Mouse (Mus musculus) adrenal gland (tissue): Measurements from ENCODE around the gene Golim4.

Experiments
- intact Hi-C: fragments of 180-260 bp; cut with DNase I; formaldehyde crosslinking; loops from one replicate; pipeline ENCODE4 v1.15.1; 2025
- long read RNA-seq, 2 experiments: library from polyadenylated mRNA; unstranded; transcript quantifications; one replicate each; pipeline ENCODE4 v2.0.0; 2020; ENCODE audit warnings: borderline replicate concordance in 1 of 2; ENCODE audit not compliant: insufficient replicate concordance in 1 of 2

The Golim4 gene
- long read RNA-seq, experiment 1, full-length matches to known transcripts: 6 of 24 reads
- long read RNA-seq, experiment 1, partial matches to known transcripts: 9 of 24 reads
- long read RNA-seq, experiment 1, other reads (novel, unspliced or antisense): 9 of 24 reads
- long read RNA-seq, experiment 2, full-length matches to known transcripts: 2 of 11 reads
- long read RNA-seq, experiment 2, partial matches to known transcripts: 3 of 11 reads
- long read RNA-seq, experiment 2, other reads (novel, unspliced or antisense): 6 of 11 reads

DNA sequence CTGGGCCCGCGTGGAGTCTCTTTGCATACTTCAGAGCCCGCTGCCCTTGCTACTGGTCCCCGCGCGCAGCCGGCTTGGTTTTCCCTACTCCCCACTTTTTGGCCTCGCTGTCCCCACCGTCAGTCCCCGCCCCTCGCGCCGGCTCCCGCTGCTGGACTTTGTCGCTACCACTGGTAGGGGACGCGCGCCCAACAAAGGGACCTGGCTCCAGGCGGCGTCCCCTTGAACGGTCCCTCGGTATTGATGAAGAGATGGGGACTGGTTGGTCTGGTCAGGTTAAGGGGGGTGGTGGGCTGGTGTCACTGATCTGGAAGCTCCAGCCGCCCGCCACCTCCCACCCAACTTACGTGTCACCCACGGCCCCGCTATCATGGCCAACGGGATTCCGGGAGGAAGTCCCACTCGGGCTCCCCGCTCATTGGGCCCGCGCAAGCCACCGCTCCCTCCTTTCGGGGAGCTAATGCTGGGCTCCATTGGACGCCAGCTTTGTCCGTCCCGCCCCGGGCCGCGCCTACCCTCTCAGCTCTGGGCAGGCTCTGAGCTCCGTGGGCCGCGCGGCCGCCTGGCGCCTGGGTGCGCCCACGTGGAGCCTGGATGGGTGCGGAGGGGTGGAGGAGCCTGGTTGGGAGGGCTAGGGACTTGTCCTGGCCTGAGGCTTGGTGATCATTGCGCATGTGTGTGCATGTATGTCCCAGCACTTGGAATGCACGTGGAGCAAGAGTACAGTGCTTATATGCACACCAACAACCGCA is at the start of gene Golim4:
Golim4 (minus strand) TSS at position 399 of the 752 bp plus-strand sequence.
- intact Hi-C loops: loop anchor here (5.0 kb wide), 1 partner anchor 44 kb away; no protein-coding TSS in a partner anchor

DNA sequence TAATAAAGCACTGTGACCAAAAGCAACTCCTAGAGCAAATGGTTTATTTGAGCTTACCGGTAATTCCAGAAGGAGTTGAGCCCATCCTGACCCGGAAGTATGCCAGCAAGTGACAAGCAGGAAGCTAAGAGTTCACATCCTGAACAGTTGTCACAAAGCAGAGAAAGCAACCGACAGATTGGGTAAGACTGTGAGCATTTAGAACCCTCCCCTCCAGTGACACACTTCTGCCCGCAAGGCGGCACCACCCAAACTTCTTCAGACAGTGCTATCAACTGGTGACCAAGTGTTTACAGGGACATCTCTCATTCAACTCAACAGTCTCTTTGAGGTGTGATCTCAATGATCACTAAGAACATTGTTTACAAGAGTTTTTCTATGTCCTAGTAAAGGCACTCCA is 48.9 kb upstream of the Golim4 start:
- intact Hi-C loops: no loop called here

DNA sequence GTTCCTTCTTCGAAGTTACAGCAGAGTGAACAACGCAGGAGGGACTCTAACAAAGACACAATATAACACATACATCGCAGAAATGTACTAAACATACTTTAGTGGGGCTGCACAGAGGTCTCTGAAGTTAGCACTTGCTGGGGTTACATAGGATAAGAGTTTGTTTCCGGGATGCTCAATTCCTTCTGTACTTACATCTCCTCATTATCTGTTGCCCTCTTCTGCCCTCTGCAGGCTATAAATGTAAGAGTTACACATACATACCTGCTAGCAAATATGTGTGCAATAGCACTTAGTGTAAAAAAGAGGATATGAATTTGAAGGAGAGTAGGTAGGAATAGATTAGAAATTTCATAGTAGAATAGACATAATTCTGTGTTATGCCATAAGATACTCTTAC is 44.4 kb upstream of the Golim4 start:
- intact Hi-C loops: loop anchor here (2.0 kb wide), 2 partner anchors 90 to 136 kb away; no protein-coding TSS in a partner anchor

DNA sequence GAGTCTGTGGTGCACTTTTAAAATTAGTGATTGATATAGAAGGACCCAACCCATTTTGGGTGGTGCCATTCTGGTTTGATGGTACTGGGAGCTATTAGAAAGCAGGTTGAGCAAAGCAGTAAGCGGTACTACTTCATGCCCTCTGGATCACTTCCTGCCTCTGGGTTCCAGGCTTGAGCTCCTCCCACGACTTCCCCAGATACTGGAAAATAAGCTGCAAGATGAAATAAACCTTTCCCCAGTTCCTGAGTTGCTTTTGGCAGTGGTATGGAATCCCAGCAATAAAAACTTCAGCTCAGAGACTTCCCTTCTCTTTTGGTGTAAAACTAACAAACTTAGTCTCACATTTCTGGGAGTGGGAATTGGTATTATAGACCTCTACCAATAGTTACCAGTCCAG is 43.7 kb upstream of the Golim4 start:
- intact Hi-C loops: loop anchor here (2.0 kb wide), 2 partner anchors 90 to 136 kb away; no protein-coding TSS in a partner anchor

DNA sequence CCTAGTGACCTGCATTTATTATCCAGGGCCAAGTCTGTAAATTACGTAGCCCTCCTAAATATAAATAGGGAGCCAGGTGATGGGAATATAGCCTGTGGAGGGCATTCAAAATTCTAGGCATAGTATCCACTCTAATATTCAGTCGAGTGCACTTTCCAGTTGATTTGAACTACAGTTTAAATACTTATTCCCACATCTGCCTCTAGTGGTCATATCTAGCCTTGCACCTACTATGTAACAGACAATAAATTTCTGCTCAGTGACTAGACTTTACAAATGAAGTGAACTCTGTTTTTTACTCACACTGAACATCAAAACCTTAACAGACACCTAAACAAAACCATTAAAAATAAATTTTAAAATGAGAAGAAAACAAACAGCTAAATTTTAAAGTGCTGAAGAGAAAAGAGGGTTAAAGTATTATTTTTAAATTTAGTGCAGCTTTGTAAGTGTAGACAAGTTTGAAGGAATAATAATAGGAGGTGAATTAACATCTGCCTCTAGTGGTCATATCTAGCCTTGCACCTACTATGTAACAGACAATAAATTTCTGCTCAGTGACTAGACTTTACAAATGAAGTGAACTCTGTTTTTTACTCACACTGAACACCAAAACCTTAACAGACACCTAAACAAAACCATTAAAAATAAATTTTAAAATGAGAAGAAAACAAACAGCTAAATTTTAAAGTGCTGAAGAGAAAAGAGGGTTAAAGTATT is 24.4 kb upstream of the Golim4 start:
- intact Hi-C loops: loop anchor here (5.0 kb wide), 1 partner anchor 69 kb away; no protein-coding TSS in a partner anchor

DNA sequence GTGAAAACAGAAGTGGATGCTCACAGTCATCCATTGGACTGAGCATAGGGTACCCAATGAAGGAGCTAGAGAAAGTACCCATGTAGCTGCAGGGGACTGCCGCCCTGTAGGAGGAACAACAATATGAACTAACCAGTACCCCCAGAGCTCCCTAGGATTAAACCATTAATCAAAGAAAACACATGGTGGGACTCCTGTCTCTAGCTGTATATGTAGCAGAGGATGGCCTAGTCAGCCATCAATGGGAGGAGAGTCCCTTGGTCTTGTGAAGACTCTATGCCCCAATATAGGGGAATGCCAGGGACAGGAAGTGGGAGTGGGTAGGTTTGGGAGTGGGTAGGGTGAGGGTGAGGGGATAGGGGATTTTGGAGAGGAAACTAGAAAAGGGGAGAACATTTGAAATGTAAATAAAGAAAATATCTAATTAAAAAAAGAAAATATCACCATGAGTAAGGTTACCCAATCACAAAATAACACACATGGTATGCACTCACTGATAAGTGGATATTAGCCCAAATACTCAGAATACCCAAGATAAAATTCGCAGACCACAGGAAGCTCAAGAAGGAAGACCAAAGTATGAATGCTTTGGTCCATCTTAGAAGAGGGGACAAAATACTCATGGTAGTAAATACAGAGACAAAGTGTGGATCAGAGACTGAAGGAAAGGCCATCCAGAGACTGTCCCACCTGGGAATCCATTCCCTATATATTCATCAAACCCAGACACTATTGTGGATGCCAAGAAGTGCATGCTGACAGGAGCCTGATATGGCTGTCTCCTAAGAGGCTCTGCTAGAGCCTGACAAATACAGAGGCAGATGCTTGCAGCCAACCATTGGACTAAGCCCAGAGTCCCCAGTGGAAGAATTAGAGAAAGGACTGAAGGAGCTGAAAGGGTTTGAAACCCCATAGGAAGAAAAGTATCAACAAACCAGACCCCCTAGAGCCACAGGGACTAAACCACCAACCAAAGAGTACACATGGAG is 6.3 kb upstream of the Golim4 start:
- intact Hi-C loops: loop anchor here (5.0 kb wide), 1 partner anchor 269 kb away; no protein-coding TSS in a partner anchor

DNA sequence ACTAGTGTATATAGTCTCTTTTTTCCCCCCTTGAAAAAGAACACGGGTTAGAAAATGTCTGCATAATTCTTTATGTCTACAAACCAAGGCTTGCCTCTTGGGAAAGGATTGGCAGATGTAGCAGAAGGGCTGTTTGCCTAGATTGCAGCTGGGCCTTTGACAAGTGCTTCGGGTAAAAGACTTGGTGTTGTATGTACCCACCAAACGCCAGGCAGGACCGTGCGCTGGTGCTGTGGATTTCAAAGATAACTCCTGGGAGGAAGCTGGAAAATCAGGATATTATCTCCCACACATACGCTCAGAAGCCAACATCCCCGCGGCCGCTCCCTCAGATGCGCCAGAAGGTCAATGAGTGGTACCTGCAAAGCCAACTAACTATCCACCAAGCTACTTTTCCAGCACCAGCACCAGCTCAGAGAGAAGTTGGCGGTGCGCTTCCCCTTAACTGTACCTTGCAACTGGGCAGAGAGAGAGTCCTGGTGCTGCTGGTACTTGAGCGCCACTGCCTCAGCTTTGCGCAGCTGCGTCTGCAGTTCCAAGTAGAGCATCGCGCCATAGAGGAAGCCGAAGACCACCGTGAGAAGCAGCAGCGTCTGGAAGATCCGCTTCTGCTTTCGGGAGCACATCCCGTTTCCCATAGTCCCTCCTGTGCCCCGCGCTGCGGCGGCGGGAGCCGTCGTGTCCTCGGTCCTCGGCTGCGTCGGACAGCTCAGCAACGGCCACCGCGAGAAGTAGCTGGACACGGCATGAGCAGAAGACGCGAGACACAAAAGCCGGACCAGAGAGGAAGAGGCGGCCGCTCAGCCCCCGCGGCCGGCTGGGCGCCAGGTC is 873 bp downstream of the Golim4 start:
- intact Hi-C loops: loop anchor here (5.0 kb wide), 1 partner anchor 44 kb away; no protein-coding TSS in a partner anchor

DNA sequence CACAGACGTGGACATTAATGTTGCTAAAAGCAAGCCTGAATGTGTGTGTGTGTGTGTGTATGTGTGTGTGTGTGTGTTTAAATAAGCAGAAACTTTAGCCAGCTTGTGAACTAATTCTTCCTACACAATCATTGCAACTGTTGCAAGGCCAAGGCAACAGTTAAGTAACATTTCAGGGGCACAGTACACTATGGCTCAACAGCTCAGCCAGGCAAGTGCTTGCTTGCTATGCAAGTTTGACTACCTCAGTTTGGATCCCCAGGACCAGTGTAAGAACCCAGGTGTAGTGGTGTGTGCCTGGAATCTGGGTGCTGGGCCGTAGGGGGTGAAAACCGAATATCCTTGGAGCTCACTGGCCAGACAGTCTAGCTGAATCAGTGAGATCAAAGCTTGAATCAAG is 2.6 kb downstream of the Golim4 start:
- intact Hi-C loops: no loop called here

DNA sequence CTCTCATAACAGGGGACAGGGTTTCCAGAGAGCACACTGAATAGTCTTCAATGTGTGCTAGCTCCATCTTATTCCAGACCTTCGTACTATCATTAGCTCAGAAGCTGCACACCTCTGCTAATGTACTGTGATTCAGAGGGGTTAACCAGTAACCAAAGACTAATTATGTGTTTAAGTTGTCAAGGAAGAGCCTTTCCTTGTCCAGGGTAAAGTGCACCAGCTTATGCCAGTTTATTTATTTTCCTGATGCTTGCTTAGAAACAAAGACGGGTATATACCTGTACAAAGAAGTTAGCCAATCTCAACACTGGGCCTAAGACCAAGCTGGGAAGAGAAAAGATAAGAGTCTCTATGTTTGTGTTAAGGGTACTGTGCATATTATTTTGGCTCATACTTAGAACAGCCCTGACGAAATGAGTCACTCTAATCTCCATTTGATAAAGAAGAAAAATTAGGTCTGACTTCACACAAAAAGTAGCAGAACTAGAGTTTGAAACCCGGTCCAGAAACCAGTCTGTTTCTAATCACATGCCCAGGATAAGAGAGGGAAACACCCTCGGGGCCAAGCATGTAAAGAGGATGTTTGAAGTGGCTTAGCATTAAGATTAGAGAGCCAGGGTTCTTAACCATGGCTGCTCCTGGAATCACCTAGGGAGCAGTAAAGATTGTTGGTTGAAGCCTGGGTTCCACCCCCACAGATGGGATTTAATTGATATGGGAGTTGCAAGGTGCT is 4.3 kb downstream of the Golim4 start:
- intact Hi-C loops: no loop called here

DNA sequence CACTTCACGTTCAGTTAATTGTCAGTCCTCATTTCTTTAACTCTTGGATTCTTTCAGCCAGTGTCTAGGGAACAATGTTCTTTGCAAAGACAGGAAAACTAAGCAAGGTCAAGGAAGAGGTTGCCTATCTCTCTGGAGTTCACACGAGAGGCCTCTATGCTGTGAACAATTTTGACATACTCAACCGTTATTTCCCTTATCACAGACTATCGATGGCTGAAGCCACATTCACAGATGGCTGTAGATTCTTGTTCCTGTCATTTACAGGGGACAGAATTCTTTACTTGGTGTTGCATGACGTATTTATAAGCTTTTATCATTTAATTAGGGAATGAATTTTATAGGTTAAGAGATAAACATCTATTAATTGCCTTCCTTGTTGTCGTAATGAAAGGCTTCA is 5.9 kb downstream of the Golim4 start:
- intact Hi-C loops: no loop called here

DNA sequence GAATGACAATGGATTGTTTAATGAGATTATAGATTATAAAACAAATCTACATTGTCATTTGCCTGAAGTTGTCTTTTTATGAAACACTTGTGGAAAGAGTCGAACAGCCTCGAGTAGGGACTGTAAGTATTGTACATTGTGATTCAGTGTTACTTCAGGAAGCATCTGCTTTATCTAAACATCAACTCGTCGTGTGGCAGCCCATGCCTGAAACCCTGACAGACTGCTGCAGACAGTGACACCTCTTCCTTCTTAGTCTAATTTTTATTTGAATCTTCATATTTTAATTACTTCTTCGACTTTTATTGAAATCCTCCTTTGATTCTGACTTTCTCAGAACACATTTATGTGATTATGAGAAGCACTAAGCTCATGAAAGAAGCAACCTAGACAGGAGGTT is 7.4 kb downstream of the Golim4 start:
- intact Hi-C loops: no loop called here

DNA sequence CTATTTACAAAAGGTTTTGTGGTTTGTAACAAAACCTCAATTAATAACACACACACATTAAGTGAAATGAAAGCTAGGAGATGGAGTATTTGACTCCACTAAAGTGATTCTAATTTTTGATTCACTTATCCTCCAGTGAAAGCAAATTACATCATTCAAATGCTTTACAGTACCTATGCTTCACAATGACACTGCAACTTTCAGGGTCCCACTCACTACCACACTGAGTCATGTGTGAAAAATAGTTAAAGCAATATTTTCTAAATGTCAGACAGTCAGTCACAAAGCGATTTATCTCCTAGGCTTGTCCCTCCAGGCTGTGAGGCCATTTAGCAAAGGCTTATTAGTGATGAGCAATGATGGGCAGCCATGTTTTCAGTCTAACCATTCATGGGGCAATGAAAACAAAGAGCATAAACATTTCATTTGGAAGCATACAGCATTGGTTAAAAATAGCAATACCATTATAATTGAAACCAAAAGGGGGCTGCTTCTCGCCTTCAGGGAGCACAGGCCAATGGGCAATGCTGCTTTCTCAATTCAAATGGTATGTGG is 8.1 kb downstream of the Golim4 start:
- intact Hi-C loops: no loop called here

DNA sequence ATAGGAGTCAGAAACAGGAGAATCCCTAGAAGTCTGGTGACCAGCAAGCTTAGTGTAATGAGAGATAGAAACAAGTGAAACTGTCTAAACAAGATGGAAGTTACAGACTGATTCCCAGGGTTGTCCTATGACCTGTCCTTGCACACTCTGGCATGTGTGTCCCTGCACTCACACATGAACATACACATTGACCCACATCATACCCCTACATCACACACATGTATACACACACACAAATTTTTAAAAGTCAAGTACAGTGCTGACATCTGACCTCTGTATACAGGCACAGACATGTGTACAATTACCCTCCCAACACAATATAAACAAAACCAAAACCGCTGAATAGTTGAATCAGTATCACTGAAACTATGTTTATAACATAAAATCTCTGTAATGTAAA is 8.7 kb downstream of the Golim4 start:
- intact Hi-C loops: no loop called here

DNA sequence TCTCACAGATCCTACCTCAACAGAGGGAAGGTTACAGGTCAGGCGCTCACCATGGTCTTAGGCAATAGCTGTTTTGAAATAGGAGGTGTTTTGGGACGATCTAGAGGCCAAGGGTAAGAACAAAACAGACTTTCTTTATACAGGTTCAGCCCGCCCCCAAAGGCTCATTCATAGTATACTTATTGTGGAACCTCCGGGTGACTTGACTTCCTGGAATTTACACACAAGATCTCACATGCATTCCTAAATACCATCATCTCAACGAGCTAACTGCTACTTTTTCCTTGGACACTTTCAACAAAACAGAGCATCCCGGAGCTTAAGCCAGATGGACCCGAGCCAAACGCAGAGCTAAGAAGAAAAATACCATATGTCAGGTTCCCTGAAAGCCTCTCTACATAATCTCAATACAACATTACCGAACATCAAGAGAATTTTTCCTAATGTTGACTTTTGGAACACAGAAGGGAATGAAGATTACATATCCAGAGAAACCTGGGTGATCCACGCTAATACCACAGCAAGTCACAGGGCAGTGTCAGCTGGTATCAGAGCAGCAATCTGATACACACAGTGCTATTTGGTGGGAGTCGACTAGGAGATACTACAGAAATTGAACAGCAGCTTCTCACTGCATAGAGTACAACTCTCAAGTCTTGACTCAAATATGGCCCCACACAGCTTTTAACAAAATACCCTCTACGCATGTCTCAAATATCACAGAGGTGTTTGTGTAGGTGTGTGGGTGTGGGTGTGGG is 14.3 kb downstream of the Golim4 start:
- intact Hi-C loops: no loop called here

DNA sequence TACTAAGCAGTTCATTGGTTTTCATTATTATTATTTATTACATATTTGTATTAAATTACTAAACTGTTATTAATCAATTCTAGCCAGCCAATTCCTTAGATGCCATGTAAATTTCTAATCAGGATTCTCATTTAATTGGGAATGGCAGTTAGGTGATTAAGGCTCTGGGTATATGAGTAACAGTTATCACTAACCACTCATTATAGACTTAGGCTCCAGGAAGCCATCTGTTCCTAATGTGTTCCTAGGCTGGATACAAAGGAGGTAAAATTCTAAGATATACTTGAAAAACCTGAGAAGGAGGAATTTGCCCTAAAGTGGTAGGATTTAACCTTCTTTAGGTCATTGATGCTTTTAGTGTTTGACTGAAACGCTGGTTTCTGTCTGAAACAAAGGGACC is 14.9 kb downstream of the Golim4 start:
- intact Hi-C loops: no loop called here

DNA sequence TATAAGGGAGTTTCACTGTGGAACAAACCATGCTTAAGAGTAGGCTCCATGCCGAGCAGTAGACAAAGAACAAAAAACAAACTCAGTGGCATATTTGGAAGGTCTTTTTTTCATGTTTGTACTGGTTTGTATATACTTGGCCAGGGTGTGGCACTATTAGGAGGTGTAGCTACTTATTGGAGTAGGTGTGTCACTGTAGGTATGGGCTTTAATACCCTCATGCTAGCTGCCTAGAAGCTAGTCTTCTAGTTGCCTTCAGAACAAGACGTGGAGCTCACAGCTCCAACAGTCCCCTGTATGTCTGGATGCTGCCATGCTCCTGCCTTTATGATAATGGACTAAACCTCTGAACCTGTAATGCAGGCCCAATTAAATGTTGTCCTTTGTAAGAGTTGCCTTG is 20.6 kb downstream of the Golim4 start:
- intact Hi-C loops: no loop called here

DNA sequence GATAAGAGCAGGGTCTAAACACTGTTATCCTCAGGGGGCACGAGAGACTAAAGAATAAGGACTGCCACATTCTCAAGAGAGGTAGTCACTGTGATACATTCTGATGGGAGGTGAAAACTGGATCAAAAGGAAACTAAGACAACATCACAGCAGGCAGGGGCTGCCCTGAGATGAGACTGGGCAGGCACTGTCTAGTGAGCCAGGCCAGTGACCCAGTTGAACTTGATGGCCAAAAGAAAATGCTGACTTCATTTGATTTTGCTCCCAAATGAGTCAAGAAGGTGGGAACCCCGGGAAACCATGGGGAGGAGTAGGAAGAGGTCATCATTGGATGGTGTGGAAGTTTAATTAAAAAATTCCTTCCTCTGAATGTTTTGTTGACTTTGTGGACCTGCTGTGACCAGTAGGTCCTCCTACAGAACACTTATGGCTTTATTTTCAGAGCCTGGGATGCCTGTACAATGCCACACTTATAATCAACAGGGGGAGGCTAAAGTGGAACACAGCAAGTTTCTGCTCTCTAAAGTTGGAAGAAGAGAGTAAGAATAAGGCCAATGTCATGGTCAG is 26.0 kb downstream of the Golim4 start:
- intact Hi-C loops: no loop called here
